Mouse (Mus musculus): ENCODE data around the gene Sbk3. TPM values are rescaled to one million over a fixed set of nuclear protein-coding genes. Genes with fewer than 3 reads are reported as not detected.

Gene Sbk3
- total RNA-seq, 1 experiment, result not detected

DNA sequence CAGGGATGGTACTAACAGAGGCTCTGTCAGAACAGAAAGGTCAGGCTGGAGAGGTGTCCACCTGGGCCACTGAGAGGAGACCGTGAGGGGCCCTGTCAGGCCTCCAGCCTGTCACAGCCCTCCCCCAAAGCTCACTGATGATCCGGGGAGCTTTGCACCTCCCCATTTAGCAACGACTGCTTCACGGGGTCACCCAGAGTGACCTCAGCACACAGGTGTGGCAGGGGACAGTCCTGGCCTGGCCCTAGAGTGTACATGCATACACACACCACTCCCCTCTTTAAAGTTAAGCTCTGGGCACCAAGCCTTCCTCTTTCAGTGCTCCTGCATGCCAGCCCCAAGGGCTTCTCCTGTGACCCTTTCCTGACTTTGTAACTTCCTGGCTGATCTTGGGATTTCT, 4.5 kb upstream of the Sbk3 start:
- H3K36me3 ChIP-seq (ENCODE audit: control insufficient read depth, insufficient read depth, low read length, poor library complexity, severe bottlenecking), result no peaks in the 10 kb centered on the region
- no peaks in the 10 kb centered on the region for H3K9me3 ChIP-seq (ENCODE audit: control insufficient read depth, insufficient read depth, low read depth, low read length)
- H3K27ac ChIP-seq (ENCODE audit: insufficient read depth, low read depth, low read length, poor library complexity, severe bottlenecking), result no peak overlapping the region
- TF ChIP-seq ZC3H11A (IDR thresholded peaks at IDR 0.05; ENCODE audit: borderline replicate concordance, low read depth, low read length), result no peak
- TF ChIP-seq HCFC1 (IDR thresholded peaks at IDR 0.05; ENCODE audit: borderline replicate concordance, insufficient read depth, low read length), result no peak
- H3K4me1 ChIP-seq (ENCODE audit: control insufficient read depth in 2 of 2, insufficient read depth in 2 of 2, low read length in 2 of 2, poor library complexity in 1 of 2), result no peaks in the 10 kb centered on the region
- no peak overlapping the region for H3K9ac ChIP-seq (ENCODE audit: insufficient read depth, low read depth, low read length, poor library complexity, severe bottlenecking)
- H3K4me3 ChIP-seq (ENCODE audit: insufficient read depth in 1 of 2, low read depth in 1 of 2, low read length in 2 of 2, poor library complexity in 1 of 2, severe bottlenecking in 1 of 2), result no peak overlapping the region
- DNase-seq (ENCODE audit: low read depth, low spot score), result no peak
- in situ Hi-C loops (cut with MboI; ENCODE audit: low sequenced_read_pairs in 2 of 2, unreplicated experiment in 2 of 2), result no loop called here

- in situ Hi-C loops (cut with MboI; ENCODE audit: low sequenced_read_pairs in 2 of 2, unreplicated experiment in 2 of 2), result no loop called here
- Histone ChIP-seq H3K4me3 (ENCODE audit: insufficient read depth in 1 of 2, low read depth in 1 of 2, low read length in 2 of 2, poor library complexity in 1 of 2, severe bottlenecking in 1 of 2) (no peak overlapping the region), H3K9ac (ENCODE audit: insufficient read depth, low read depth, low read length, poor library complexity, severe bottlenecking) (no peak overlapping the region), H3K4me1 (ENCODE audit: control insufficient read depth in 2 of 2, insufficient read depth in 2 of 2, low read length in 2 of 2, poor library complexity in 1 of 2) (no peaks in the 10 kb centered on the region), H3K36me3 (ENCODE audit: control insufficient read depth, insufficient read depth, low read length, poor library complexity, severe bottlenecking) (no peaks in the 10 kb centered on the region), H3K9me3 (ENCODE audit: control insufficient read depth, insufficient read depth, low read depth, low read length) (no peaks in the 10 kb centered on the region), H3K27ac (ENCODE audit: insufficient read depth, low read depth, low read length, poor library complexity, severe bottlenecking) (no peak overlapping the region)
- no peak for DNase-seq (ENCODE audit: low read depth, low spot score)
- TF ChIP-seq ZNF384 (IDR thresholded peaks at IDR 0.05; ENCODE audit: low read depth, low read length), result no peak
- no peak for TF ChIP-seq HCFC1 (IDR thresholded peaks at IDR 0.05; ENCODE audit: borderline replicate concordance, insufficient read depth, low read length)
- TF ChIP-seq CHD2 (IDR thresholded peaks at IDR 0.05; ENCODE audit: low read depth, low read length), result no peak
- no peak for TF ChIP-seq ZC3H11A (IDR thresholded peaks at IDR 0.05; ENCODE audit: borderline replicate concordance, low read depth, low read length)
- TF ChIP-seq MAFK (IDR thresholded peaks at IDR 0.05; ENCODE audit: insufficient read depth, low read depth, low read length), result no peak
Observed at GRCm38 (mm10) chr7:4972321-4973047, 1.5 kb upstream of the Sbk3 start.

- no peak for DNase-seq (ENCODE audit: low read depth, low spot score)
- no peak overlapping the region for H3K9ac ChIP-seq (ENCODE audit: insufficient read depth, low read depth, low read length, poor library complexity, severe bottlenecking)
- in situ Hi-C loops (cut with MboI; ENCODE audit: low sequenced_read_pairs in 2 of 2, unreplicated experiment in 2 of 2), result no loop called here
- no peak overlapping the region for H3K27ac ChIP-seq (ENCODE audit: insufficient read depth, low read depth, low read length, poor library complexity, severe bottlenecking)
- no peaks in the 10 kb centered on the region for H3K9me3 ChIP-seq (ENCODE audit: control insufficient read depth, insufficient read depth, low read depth, low read length)
- H3K4me3 ChIP-seq (ENCODE audit: insufficient read depth in 1 of 2, low read depth in 1 of 2, low read length in 2 of 2, poor library complexity in 1 of 2, severe bottlenecking in 1 of 2), result no peak overlapping the region
- H3K4me1 ChIP-seq (ENCODE audit: control insufficient read depth in 2 of 2, insufficient read depth in 2 of 2, low read length in 2 of 2, poor library complexity in 1 of 2), result no peaks in the 10 kb centered on the region
- H3K36me3 ChIP-seq (ENCODE audit: control insufficient read depth, insufficient read depth, low read length, poor library complexity, severe bottlenecking), result no peaks in the 10 kb centered on the region
- TF ChIP-seq HCFC1 (IDR thresholded peaks at IDR 0.05; ENCODE audit: borderline replicate concordance, insufficient read depth, low read length) (no peak), MAFK (IDR thresholded peaks at IDR 0.05; ENCODE audit: insufficient read depth, low read depth, low read length) (no peak), ZC3H11A (IDR thresholded peaks at IDR 0.05; ENCODE audit: borderline replicate concordance, low read depth, low read length) (no peak), ZNF384 (IDR thresholded peaks at IDR 0.05; ENCODE audit: low read depth, low read length) (no peak), CHD2 (IDR thresholded peaks at IDR 0.05; ENCODE audit: low read depth, low read length) (no peak)
Observed at GRCm38 (mm10) chr7:4971710-4972109, 742 bp upstream of the Sbk3 start.

DNA sequence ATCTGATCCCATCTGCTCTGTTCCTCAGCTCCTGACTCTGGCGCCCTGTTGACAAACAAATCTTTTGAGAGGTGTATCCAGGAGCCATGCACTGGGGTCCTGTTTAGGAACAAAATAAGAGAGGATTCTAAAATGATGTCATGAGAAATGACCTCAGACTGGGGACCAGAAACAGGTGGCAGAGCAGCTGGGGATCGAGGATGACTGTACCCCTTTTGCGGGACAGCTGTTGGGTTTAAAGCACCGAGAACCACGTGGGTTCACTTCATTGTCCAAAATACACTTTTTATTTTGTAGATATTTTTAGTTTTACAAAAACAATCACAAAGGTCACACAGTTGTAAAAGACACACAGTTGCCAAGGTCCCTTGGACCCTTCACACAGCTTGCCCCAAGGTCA, 6.0 kb downstream of the Sbk3 start:
- Histone ChIP-seq H3K27ac (ENCODE audit: insufficient read depth, low read depth, low read length, poor library complexity, severe bottlenecking) (no peak overlapping the region), H3K4me1 (ENCODE audit: control insufficient read depth in 2 of 2, insufficient read depth in 2 of 2, low read length in 2 of 2, poor library complexity in 1 of 2) (peaks cover 0 to 6% of the 10 kb centered on the region in 2 experiments; a peak in 1 of 4 replicates), H3K36me3 (ENCODE audit: control insufficient read depth, insufficient read depth, low read length, poor library complexity, severe bottlenecking) (no peaks in the 10 kb centered on the region), H3K4me3 (ENCODE audit: insufficient read depth in 1 of 2, low read depth in 1 of 2, low read length in 2 of 2, poor library complexity in 1 of 2, severe bottlenecking in 1 of 2) (no peak overlapping the region), H3K9me3 (ENCODE audit: control insufficient read depth, insufficient read depth, low read depth, low read length) (no peaks in the 10 kb centered on the region), H3K9ac (ENCODE audit: insufficient read depth, low read depth, low read length, poor library complexity, severe bottlenecking) (no peak overlapping the region)
- no peak for DNase-seq (ENCODE audit: low read depth, low spot score)
- TF ChIP-seq CHD2 (IDR thresholded peaks at IDR 0.05; ENCODE audit: low read depth, low read length) (no peak), ZNF384 (IDR thresholded peaks at IDR 0.05; ENCODE audit: low read depth, low read length) (no peak), MAFK (IDR thresholded peaks at IDR 0.05; ENCODE audit: insufficient read depth, low read depth, low read length) (no peak), HCFC1 (IDR thresholded peaks at IDR 0.05; ENCODE audit: borderline replicate concordance, insufficient read depth, low read length) (no peak), ZC3H11A (IDR thresholded peaks at IDR 0.05; ENCODE audit: borderline replicate concordance, low read depth, low read length) (no peak)
- in situ Hi-C loops (cut with MboI; ENCODE audit: low sequenced_read_pairs in 2 of 2, unreplicated experiment in 2 of 2), result no loop called here

Data from ES-E14 (cell line).